Mouse (Mus musculus): ENCODE measurements around the gene Olfr509. TPM values are rescaled to one million over a fixed set of nuclear protein-coding genes. Genes with fewer than 3 reads are reported as not detected.

The Olfr509 gene
- not detected for polyA plus RNA-seq (2014; fragmentation: Illumina TruSeq; extraction: RNeasy Lipid Tissue Mini Kit (QIAGEN cat#74804); ENCODE audit: insufficient read depth, low read depth, low replicate concordance)

DNA sequence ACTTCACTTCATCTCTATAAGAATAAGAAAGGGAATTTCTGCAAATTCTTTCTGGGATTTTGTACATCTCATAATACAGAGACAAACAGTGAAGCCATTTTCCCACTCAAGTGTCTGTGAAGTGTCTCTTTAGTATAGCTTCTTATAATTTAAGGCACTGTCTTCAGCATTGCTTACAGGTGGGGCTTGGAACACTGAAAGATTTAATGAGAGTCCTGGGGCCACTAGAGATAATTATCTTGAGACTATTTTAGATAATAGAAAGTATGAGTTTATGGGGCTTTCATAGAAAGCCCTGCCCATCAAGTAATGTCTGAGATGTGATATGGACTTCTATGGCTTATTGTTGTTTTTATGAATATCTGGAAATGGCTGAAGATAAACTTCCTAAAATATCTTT is at the start of gene Olfr509:
Gene Olfr509, minus strand, starts transcription at position 101 of the 400 bp plus-strand sequence.

GRCm38 (mm10) chr7:108666118-108666517 is 14.4 kb upstream of the Olfr509 start, which contains the start of gene Olfr510:
TSS of gene Olfr510 (plus strand) at chr7:108666418.

GRCm38 (mm10) chr7:108629694-108630093 is 22.0 kb downstream of the Olfr509 start, which contains the start of gene Olfr508:
TSS of gene Olfr508 (plus strand) at chr7:108629994.

GRCm38 (mm10) chr7:108621514-108621913 is 30.2 kb downstream of the Olfr509 start, which contains the start of gene Olfr507:
TSS of gene Olfr507 (plus strand) at chr7:108621814.

GRCm38 (mm10) chr7:108610487-108610886 is 41.2 kb downstream of the Olfr509 start, which contains the start of gene Olfr506:
TSS of gene Olfr506 (plus strand) at chr7:108610787.

Other genes starting within 250 kb of the Olfr509 start
- not detected for gene Olfr497, start 231.5 kb downstream of the Olfr509 start, polyA plus RNA-seq (2014; fragmentation: Illumina TruSeq; extraction: RNeasy Lipid Tissue Mini Kit (QIAGEN cat#74804); ENCODE audit: insufficient read depth, low read depth, low replicate concordance)
- not detected for gene Olfr498, start 186.6 kb downstream of the Olfr509 start, polyA plus RNA-seq (2014; fragmentation: Illumina TruSeq; extraction: RNeasy Lipid Tissue Mini Kit (QIAGEN cat#74804); ENCODE audit: insufficient read depth, low read depth, low replicate concordance)
- not detected for gene Olfr502, start 126.8 kb downstream of the Olfr509 start, polyA plus RNA-seq (2014; fragmentation: Illumina TruSeq; extraction: RNeasy Lipid Tissue Mini Kit (QIAGEN cat#74804); ENCODE audit: insufficient read depth, low read depth, low replicate concordance)
- not detected for gene Olfr503, start 107.4 kb downstream of the Olfr509 start, polyA plus RNA-seq (2014; fragmentation: Illumina TruSeq; extraction: RNeasy Lipid Tissue Mini Kit (QIAGEN cat#74804); ENCODE audit: insufficient read depth, low read depth, low replicate concordance)
- not detected for gene Olfr504, start 86.1 kb downstream of the Olfr509 start, polyA plus RNA-seq (2014; fragmentation: Illumina TruSeq; extraction: RNeasy Lipid Tissue Mini Kit (QIAGEN cat#74804); ENCODE audit: insufficient read depth, low read depth, low replicate concordance)
- gene Olfr506, start 41.1 kb downstream of the Olfr509 start, polyA plus RNA-seq (2014; fragmentation: Illumina TruSeq; extraction: RNeasy Lipid Tissue Mini Kit (QIAGEN cat#74804); ENCODE audit: insufficient read depth, low read depth, low replicate concordance), result not detected
- not detected for gene Olfr507, start 30.1 kb downstream of the Olfr509 start, polyA plus RNA-seq (2014; fragmentation: Illumina TruSeq; extraction: RNeasy Lipid Tissue Mini Kit (QIAGEN cat#74804); ENCODE audit: insufficient read depth, low read depth, low replicate concordance)
- not detected for gene Olfr508, start 21.9 kb downstream of the Olfr509 start, polyA plus RNA-seq (2014; fragmentation: Illumina TruSeq; extraction: RNeasy Lipid Tissue Mini Kit (QIAGEN cat#74804); ENCODE audit: insufficient read depth, low read depth, low replicate concordance)
- not detected for gene Olfr510, start 14.5 kb upstream of the Olfr509 start, polyA plus RNA-seq (2014; fragmentation: Illumina TruSeq; extraction: RNeasy Lipid Tissue Mini Kit (QIAGEN cat#74804); ENCODE audit: insufficient read depth, low read depth, low replicate concordance)
- not detected for gene Olfr512, start 61.4 kb upstream of the Olfr509 start, polyA plus RNA-seq (2014; fragmentation: Illumina TruSeq; extraction: RNeasy Lipid Tissue Mini Kit (QIAGEN cat#74804); ENCODE audit: insufficient read depth, low read depth, low replicate concordance)
- gene Olfr513, start 99.1 kb upstream of the Olfr509 start, polyA plus RNA-seq (2014; fragmentation: Illumina TruSeq; extraction: RNeasy Lipid Tissue Mini Kit (QIAGEN cat#74804); ENCODE audit: insufficient read depth, low read depth, low replicate concordance), result not detected
- not detected for gene Olfr514, start 174.1 kb upstream of the Olfr509 start, polyA plus RNA-seq (2014; fragmentation: Illumina TruSeq; extraction: RNeasy Lipid Tissue Mini Kit (QIAGEN cat#74804); ENCODE audit: insufficient read depth, low read depth, low replicate concordance)
- not detected for gene Olfr516, start 198.6 kb upstream of the Olfr509 start, polyA plus RNA-seq (2014; fragmentation: Illumina TruSeq; extraction: RNeasy Lipid Tissue Mini Kit (QIAGEN cat#74804); ENCODE audit: insufficient read depth, low read depth, low replicate concordance)
- gene Olfr517, start 220.5 kb upstream of the Olfr509 start, polyA plus RNA-seq (2014; fragmentation: Illumina TruSeq; extraction: RNeasy Lipid Tissue Mini Kit (QIAGEN cat#74804); ENCODE audit: insufficient read depth, low read depth, low replicate concordance), result not detected
- not detected for gene Olfr518, start 233.1 kb upstream of the Olfr509 start, polyA plus RNA-seq (2014; fragmentation: Illumina TruSeq; extraction: RNeasy Lipid Tissue Mini Kit (QIAGEN cat#74804); ENCODE audit: insufficient read depth, low read depth, low replicate concordance)
- gene Olfr519, start 242.5 kb upstream of the Olfr509 start, polyA plus RNA-seq (2014; fragmentation: Illumina TruSeq; extraction: RNeasy Lipid Tissue Mini Kit (QIAGEN cat#74804); ENCODE audit: insufficient read depth, low read depth, low replicate concordance), result not detected